Mouse (Mus musculus): ENCODE results near the gene Hells. TPM values are rescaled to one million over a fixed set of nuclear protein-coding genes. Genes with fewer than 3 reads are reported as not detected.

The Hells gene
- polyA plus RNA-seq (2017; shearing (Covaris generic)): 10 to 100 TPM; 17.6 to 18.3 TPM

- ATAC-seq: peak; percentile 95
Measured at GRCm38 (mm10) chr19:38930788-38931565, at the start of gene Hells. TSS of gene Hells (plus strand) at chr19:38930915.

GRCm38 (mm10) chr19:38901146-38902135, 29.3 kb upstream of the Hells start:
- no peak for ATAC-seq

DNA sequence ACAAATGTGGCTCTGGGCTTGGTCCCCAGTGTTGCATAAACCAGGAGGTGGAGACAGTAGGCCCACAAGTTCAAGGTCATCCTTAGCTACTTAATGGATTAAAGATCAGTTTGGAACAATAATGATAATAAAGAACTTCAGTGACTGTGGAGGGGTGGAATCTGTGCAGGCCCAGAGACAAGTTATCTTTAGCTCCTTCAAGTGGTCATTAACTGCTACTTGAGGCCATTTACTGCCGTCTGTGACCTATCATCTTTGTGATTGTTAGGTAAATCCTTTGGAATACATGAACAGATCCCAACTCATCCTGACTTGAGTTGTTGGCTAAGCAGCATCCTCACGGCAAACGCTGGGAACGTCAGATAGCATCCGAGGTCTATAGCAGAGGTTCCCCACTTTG, 28.2 kb upstream of the Hells start:
- ATAC-seq: no peak

GRCm38 (mm10) chr19:38913786-38914185, 16.9 kb upstream of the Hells start:
- ATAC-seq: no peak

- ATAC-seq: no peak
Measured at GRCm38 (mm10) chr19:38914926-38915325, 15.8 kb upstream of the Hells start.

GRCm38 (mm10) chr19:38915677-38916076, 15.0 kb upstream of the Hells start:
- peak; percentile 43 for ATAC-seq

DNA sequence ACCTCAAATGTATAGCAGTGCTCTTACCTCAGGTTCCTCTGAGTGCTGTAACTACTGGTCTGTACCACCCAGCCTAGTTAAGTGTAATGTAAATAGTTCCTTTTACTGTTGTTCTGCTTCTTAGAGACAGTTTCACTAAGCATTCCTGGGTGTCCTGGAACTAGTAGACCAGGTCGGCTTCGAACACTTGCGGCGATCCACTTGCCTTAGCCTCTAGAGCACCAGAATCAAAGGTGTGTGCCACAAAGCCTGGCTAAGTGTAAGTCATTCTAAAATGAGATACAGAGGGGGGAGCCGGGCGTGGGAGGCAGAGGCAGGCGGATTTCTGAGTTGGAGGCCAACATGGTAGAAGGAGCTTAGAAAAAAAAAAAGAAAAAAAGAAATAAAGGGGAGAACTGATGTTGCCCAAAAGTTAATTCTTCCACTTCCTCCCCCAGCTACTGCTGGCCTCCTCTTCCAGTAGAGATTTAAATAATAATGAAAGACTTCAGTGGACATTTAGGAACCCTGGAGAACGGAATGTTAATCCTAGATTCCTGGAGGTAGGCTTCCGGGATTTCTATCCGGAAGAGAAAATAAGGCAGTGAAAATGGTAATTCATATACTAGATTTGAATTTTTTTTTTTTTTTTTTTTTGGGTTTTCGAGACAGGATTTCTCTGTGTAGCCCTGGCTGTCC, 2.1 kb upstream of the Hells start:
- ATAC-seq: no peak

DNA sequence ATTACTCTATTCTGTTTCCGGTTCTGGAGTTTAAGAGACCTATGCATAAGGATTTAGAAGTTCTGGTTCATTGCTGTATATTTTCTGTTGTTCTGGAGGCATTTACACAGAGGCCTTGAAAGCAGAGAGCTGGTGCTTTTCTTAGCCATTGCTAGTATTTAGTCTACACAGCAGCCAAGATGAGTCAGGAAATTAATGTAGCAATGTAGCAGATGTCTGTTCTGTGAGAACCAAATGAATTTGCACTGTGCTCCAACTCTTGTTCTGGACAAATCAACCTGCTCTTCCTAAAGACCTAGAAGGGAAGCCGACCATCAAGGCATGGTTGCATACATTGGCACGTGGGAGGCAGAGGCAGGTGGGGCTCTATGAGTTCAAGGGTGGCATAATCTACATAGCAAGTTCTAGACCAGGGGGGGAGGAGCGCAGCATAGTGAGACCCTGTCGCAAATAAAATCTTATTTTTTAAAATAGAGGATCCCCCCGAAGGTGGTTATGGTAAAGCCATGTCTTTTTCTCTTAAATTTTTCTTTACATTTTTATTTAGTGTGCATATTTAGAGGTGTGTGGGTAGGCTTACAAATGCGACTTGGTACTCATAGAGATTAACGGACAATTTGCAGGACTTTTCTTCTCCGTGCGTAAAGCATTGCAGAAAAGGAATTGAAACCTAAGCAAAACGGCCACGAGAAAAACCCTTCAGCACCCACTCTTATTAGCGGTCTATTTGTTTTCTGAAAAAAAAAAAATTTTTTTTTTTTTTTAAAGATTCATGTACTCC, 1.1 kb upstream of the Hells start:
- ATAC-seq: no peak

- peak; percentile 6 for ATAC-seq
Measured at GRCm38 (mm10) chr19:38930252-38930787, 395 bp upstream of the Hells start.

DNA sequence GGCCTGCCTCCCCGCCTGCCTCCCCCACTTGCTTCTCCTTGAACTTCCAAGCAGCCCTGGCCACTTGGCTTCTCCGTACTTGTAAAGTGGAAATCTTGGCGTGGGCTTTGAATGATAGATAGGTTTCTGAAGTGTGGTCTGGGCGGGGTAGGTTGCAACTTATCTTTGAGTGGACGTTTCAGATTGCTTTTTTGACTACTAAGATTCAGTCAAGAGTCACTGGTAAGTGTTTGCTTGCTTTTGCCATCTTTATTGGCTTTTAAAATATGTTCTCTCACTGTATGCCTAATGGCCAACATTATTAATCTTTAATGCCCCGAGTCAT, 813 bp downstream of the Hells start:
- no peak for ATAC-seq

- ATAC-seq: peak; percentile 80
Measured at GRCm38 (mm10) chr19:38944590-38945307, 14.0 kb downstream of the Hells start.

DNA sequence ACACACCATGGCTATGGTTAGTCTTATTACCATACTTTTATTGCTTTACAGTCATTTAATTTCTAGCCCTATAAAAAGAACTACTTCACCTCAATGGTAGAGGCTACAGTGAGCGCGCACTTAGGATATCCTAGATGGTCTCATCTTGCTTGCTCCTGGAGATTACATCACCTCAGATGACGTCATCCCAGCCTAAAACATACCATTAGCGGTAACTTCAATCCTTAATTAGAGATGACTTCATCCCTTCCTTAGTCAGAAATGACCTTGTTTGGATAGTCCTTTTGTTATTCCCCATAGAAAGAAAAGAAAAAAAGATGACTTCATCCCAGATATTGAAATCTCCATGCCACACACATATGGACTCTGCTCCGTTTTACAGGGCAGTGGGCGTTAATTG, 40.0 kb downstream of the Hells start:
- no peak for ATAC-seq

GRCm38 (mm10) chr19:38972581-38972980, 41.9 kb downstream of the Hells start:
- no peak for ATAC-seq

- ATAC-seq: no peak
Measured at GRCm38 (mm10) chr19:38973666-38974065, 43.0 kb downstream of the Hells start.

- no peak for ATAC-seq
Measured at GRCm38 (mm10) chr19:38976269-38976668, 45.6 kb downstream of the Hells start.

DNA sequence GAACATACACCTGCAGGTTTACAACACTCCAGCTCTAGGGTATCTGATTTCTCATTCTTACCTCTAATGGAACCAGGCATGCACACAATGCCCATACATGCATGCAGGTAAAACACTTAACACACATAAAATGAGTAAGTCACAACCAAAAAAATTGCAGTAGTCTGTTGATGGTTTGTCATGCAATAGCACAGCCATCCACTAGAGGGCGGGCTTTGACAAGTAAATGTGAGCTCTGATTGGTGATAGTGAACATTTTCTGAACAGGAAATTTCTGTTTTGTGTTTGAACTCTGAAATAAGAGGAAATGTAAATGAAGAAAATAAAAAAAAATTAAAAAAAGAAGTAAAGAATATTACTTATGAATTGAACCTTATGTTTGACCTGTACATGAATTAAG, 51.3 kb downstream of the Hells start:
- peak; percentile 56 for ATAC-seq

GRCm38 (mm10) chr19:38998248-38998647, 67.5 kb downstream of the Hells start:
- ATAC-seq: no peak

- ATAC-seq: no peak
Measured at GRCm38 (mm10) chr19:38998676-38999075, 68.0 kb downstream of the Hells start.

GRCm38 (mm10) chr19:39005132-39005531, 74.4 kb downstream of the Hells start:
- ATAC-seq: no peak

DNA sequence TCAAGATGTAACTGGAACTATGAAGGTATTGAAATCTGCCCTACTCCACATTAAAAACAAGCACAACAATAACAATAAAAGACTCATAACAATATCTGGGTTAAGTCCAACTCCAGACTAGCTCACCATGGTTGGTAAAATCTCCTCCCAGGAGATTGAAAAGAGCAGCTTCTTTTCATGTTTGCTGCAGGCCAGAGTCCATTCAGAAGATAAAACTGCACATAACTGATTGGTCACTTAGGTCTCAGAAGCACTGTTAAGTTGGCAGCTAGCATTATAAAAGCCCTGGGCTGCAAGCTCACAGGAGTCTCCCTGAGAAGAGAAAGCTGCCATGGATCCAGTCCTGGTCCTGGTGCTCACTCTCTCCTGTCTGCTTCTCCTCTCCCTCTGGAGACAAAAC, 76.0 kb downstream of the Hells start, which contains the start of gene Cyp2c55:
Cyp2c55 (plus strand) TSS at position 305 of the 400 bp plus-strand sequence.
- ATAC-seq: no peak
